Mouse (Mus musculus): ENCODE results near the gene Pigo.

- no peak for TF ChIP-seq CTCF (IDR thresholded peaks at IDR 0.05; ENCODE audit: extremely low read depth, insufficient read depth, low read length)
- no peak for TF ChIP-seq POLR2A (IDR thresholded peaks at IDR 0.05; ENCODE audit: extremely low read depth, insufficient read depth, low read length)
Measured at GRCm38 (mm10) chr4:43012091-43012490, 13.5 kb downstream of the Pigo start.
